Mouse (Mus musculus): Measurements from ENCODE around the gene Stx16. TPM values are rescaled to one million over a fixed set of nuclear protein-coding genes. Genes with fewer than 3 reads are reported as not detected.

The Stx16 gene
- polyA plus RNA-seq (2014; fragmentation: Illumina TruSeq; extraction: RNeasy Lipid Tissue Mini Kit (QIAGEN cat#74804); ENCODE audit: low read depth, low replicate concordance), result 21.5 TPM

DNA sequence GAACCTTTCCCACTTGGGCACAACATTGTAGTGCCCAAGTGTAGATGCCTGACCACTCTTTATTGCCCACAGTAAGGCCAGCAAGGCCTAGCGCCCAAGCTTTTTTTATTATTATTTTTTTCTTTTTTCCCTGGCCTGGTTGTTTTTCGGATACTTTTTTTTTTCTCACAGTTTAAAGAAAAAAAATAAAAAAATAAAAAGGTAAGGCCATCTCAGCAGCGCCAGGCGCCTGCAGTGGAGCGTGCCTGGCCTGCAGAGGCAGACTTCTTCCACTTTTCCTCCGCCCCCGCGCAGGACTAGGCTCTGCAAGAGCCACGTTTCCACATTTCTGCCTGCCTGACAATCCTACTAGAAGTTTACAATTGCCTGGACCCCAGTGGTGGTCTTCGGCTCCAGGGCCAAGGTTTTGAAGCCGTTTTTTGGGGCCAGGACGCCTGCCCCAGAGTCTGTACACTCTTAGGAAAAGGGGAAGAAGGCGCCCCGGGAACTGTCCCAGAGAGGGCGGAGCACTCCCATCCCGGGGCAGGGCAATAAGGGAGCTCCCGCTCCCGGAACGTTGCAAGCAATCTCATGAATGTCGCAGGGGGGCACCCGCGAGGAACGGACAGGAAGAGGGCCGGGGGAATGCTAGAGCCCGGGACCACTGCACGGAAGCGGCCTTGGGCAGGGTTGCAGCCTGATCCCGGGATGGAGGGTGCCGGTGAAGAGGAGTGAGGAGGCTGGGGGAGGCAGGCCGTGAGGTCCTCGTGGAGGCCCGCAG lies at the start of gene Stx16:
Stx16 (plus strand) TSS at position 636 of the 760 bp plus-strand sequence.

GRCm38 (mm10) chr2:174109991-174110782 lies 34.1 kb downstream of the Stx16 start, which contains the start of gene Npepl1:
Gene Npepl1, plus strand, starts transcription at chr2:174110349.

Other genes with a start within 250 kb of the Stx16 start
- 66.5 TPM for gene Npepl1, start 34.0 kb downstream of the Stx16 start, polyA plus RNA-seq (2014; fragmentation: Illumina TruSeq; extraction: RNeasy Lipid Tissue Mini Kit (QIAGEN cat#74804); ENCODE audit: low read depth, low replicate concordance)
- 994 TPM for gene Gnas, start 208.0 kb downstream of the Stx16 start, polyA plus RNA-seq (2014; fragmentation: Illumina TruSeq; extraction: RNeasy Lipid Tissue Mini Kit (QIAGEN cat#74804); ENCODE audit: low read depth, low replicate concordance)

Measured in heart, adult 10 weeks (tissue).